Mouse (Mus musculus) stomach, postnatal 0 days (tissue): ENCODE results near the gene Mien1. TPM values are rescaled to one million over a fixed set of nuclear protein-coding genes. Genes with fewer than 3 reads are reported as not detected.

ENCODE experiments used
- ATAC-seq: fragments of 200-750 bp; cut with Nextera tagmentation; 2 replicates; pipeline ENCODE4 v1.8.0; 2017; ENCODE audit not compliant: low FRiP score, low TSS enrichment
- DNase-seq: peaks from one replicate; pipeline ENCODE4 v3.0.0-alpha.2; 2016; ENCODE audit warnings: low spot score
- H3K27ac ChIP-seq: fragments of 300-500 bp; sonication (generic); replicated peaks from 2 replicates; pipeline ENCODE4 v1.5.1; 2014; ENCODE audit warnings: mild to moderate bottlenecking, control low read depth
- H3K27me3 ChIP-seq: fragments of 300-500 bp; sonication (generic); 2 replicates; pipeline ENCODE4 v1.6.1; 2014; ENCODE audit warnings: low read length; ENCODE audit not compliant: control insufficient read depth, insufficient read depth
- H3K36me3 ChIP-seq: fragments of 300-500 bp; sonication (generic); 2 replicates; pipeline ENCODE4 v1.6.1; 2014; ENCODE audit warnings: low read length, mixed read lengths; ENCODE audit not compliant: control insufficient read depth, insufficient read depth
- H3K4me1 ChIP-seq: fragments of 300-500 bp; sonication (generic); replicated peaks from 2 replicates; pipeline ENCODE4 v1.6.1; 2014; ENCODE audit warnings: antibody characterized with exemption; ENCODE audit not compliant: control insufficient read depth, insufficient read depth
- H3K4me2 ChIP-seq: fragments of 300-500 bp; sonication (generic); replicated peaks from 2 replicates; pipeline ENCODE4 v1.6.1; 2014; ENCODE audit warnings: low read depth, mild to moderate bottlenecking, control low read depth, moderate library complexity
- H3K4me3 ChIP-seq: fragments of 300-500 bp; sonication (generic); 2 replicates; pipeline ENCODE4 v1.5.1; 2014; ENCODE audit warnings: low read depth, low read length, control low read depth
- H3K9ac ChIP-seq: fragments of 300-500 bp; sonication (generic); 2 replicates; pipeline ENCODE4 v1.6.1; 2014; ENCODE audit warnings: mild to moderate bottlenecking, low read length, control low read depth, mixed read lengths
- H3K9me3 ChIP-seq: fragments of 300-500 bp; sonication (generic); 2 replicates; pipeline ENCODE4 v1.6.1; 2016; ENCODE audit warnings: low read length; ENCODE audit not compliant: control insufficient read depth
- CTCF ChIP-seq: IDR thresholded peaks from 2 replicates; pipeline ENCODE4 v1.5.1; 2016; ENCODE audit warnings: antibody characterized with exemption, low read depth, mild to moderate bottlenecking, moderate library complexity
- EP300 ChIP-seq: optimal IDR thresholded peaks from 2 replicates; pipeline ENCODE3; 2016; ENCODE audit warnings: antibody characterized with exemption
- WGBS: fragments of 180-500 bp; shearing (Covaris S2); extraction: QIAGEN DNeasy Blood & Tissue Kit; methylation state at CpG from one replicate; pipeline ENCODE4 v1.1.7; 2014; 5-methylcytosine and 5-hydroxymethylcytosine counted together
- polyA plus RNA-seq: library from polyadenylated mRNA; unstranded; fragments of >200 nt; fragmentation: Nextera tagmentation; extraction: Ambion mirVana; gene quantifications from 2 replicates; pipeline ENCODE4 v1.2.1, GENCODE M21; 2015

Gene Mien1
- polyA plus RNA-seq, 1 experiment from 2014 or later, result 142 TPM

- Histone ChIP-seq H3K4me2 (peak overlapping the region; percentile 78), H3K4me1 (peaks cover 7% of the 10 kb centered on the region; the same call in 1 of the 2 replicates), H3K27ac (peak overlapping the region; percentile 97), H3K4me3 (peak overlapping the region; percentile 100), H3K36me3 (no peaks in the 10 kb centered on the region), H3K27me3 (no peaks in the 10 kb centered on the region), H3K9ac (peak overlapping the region; percentile 97), H3K9me3 (no peaks in the 10 kb centered on the region)
- no peak for TF ChIP-seq CTCF
- TF ChIP-seq EP300, result no peak
- DNase-seq, result no peak
- ATAC-seq, result no peak
- WGBS, result 10% methylated on average over 7 of the region's 7 CpGs
Observed at GRCm38 (mm10) chr11:98413731-98414130, 25.1 kb downstream of the Mien1 start.

GRCm38 (mm10) chr11:98412797-98413301 lies 25.9 kb downstream of the Mien1 start:
- Histone ChIP-seq H3K9ac (peak overlapping the region; percentile 97), H3K9me3 (no peaks in the 10 kb centered on the region), H3K27ac (peak overlapping the region; percentile 97), H3K4me3 (peak overlapping the region; percentile 100), H3K36me3 (no peaks in the 10 kb centered on the region), H3K27me3 (no peaks in the 10 kb centered on the region), H3K4me2 (peak overlapping the region; percentile 78), H3K4me1 (peaks cover 7% of the 10 kb centered on the region; the same call in 1 of the 2 replicates)
- TF ChIP-seq EP300 (no peak), CTCF (no peak)
- DNase-seq (peak; percentile 62), ATAC-seq (peak; percentile 12)
- 1% methylated on average over 37 of the region's 40 CpGs for WGBS

GRCm38 (mm10) chr11:98412273-98412796 lies 26.5 kb downstream of the Mien1 start, which contains the start of gene Erbb2:
Gene Erbb2, plus strand, starts transcription at chr11:98412470.
- no peaks in the 10 kb centered on the region for H3K27me3 ChIP-seq
- WGBS, result under 1% methylated on average over 33 of the region's 49 CpGs
- peak within 1 kb of the TSS; percentile 78 for H3K4me2 ChIP-seq
- peak within 1 kb of the TSS; percentile 100 for H3K4me3 ChIP-seq
- no peaks in the 10 kb centered on the region for H3K9me3 ChIP-seq
- H3K4me1 ChIP-seq, result peaks cover 7% of the 10 kb centered on the region; the same call in 1 of the 2 replicates
- ATAC-seq (peak; percentile 85), DNase-seq (peak; percentile 97)
- peak within 1 kb of the TSS; percentile 97 for H3K27ac ChIP-seq
- H3K36me3 ChIP-seq, result no peaks in the 10 kb centered on the region
- TF ChIP-seq EP300 (no peak), CTCF (no peak)
- H3K9ac ChIP-seq, result peak within 1 kb of the TSS; percentile 97

- H3K27ac ChIP-seq, result peak overlapping the region; percentile 76
- peaks cover 7% of the 10 kb centered on the region; the same call in 1 of the 2 replicates for H3K4me1 ChIP-seq
- TF ChIP-seq EP300, result no peak
- TF ChIP-seq CTCF, result no peak
- peak overlapping the region; percentile 36 for H3K4me2 ChIP-seq
- H3K27me3 ChIP-seq, result no peaks in the 10 kb centered on the region
- 2% methylated on average over 10 of the region's 10 CpGs for WGBS
- H3K4me3 ChIP-seq, result 0 out of 2 replicates have a peak overlapping the region, but pooled peaks have one; percentile 2
- no peaks in the 10 kb centered on the region for H3K36me3 ChIP-seq
- ATAC-seq, result peak; percentile 11; the same call in 1 of the 2 replicates
- peak overlapping the region; percentile 50 for H3K9ac ChIP-seq
- no peaks in the 10 kb centered on the region for H3K9me3 ChIP-seq
- peak; percentile 62 for DNase-seq
Observed at GRCm38 (mm10) chr11:98409341-98409822, 29.4 kb downstream of the Mien1 start.

- no peak for TF ChIP-seq CTCF
- no peak for TF ChIP-seq EP300
- H3K9me3 ChIP-seq, result no peaks in the 10 kb centered on the region
- DNase-seq, result peak; percentile 70
- peak overlapping the region; percentile 50 for H3K9ac ChIP-seq
- WGBS, result 39% methylated on average over 8 of the region's 8 CpGs
- ATAC-seq, result peak; percentile 55
- 0 out of 2 replicates have a peak overlapping the region, but pooled peaks have one; percentile 2 for H3K4me3 ChIP-seq
- H3K4me2 ChIP-seq, result peak overlapping the region; percentile 36
- peak overlapping the region; percentile 76 for H3K27ac ChIP-seq
- H3K27me3 ChIP-seq, result no peaks in the 10 kb centered on the region
- H3K4me1 ChIP-seq, result peaks cover 4% of the 10 kb centered on the region; the same call in 1 of the 2 replicates
- no peaks in the 10 kb centered on the region for H3K36me3 ChIP-seq
Observed at GRCm38 (mm10) chr11:98408872-98409271, 29.9 kb downstream of the Mien1 start.

GRCm38 (mm10) chr11:98406621-98407020 lies 32.2 kb downstream of the Mien1 start:
- Histone ChIP-seq H3K4me2 (no peak overlapping the region), H3K27ac (no peak overlapping the region), H3K27me3 (no peaks in the 10 kb centered on the region), H3K9me3 (no peaks in the 10 kb centered on the region), H3K4me3 (no peak overlapping the region), H3K9ac (no peak overlapping the region), H3K4me1 (peaks cover under 1% of the 10 kb centered on the region; the same call in 1 of the 2 replicates), H3K36me3 (no peaks in the 10 kb centered on the region)
- ATAC-seq, result no peak
- no peak for DNase-seq
- 61% methylated on average over 6 of the region's 6 CpGs for WGBS
- TF ChIP-seq EP300 (no peak), CTCF (no peak)
